Mouse (Mus musculus) megakaryocyte progenitor cell, adult 5-6 weeks (primary cell): ENCODE measurements around the gene Enox1. TPM values are rescaled to one million over a fixed set of nuclear protein-coding genes. Genes with fewer than 3 reads are reported as not detected.

ENCODE experiments used
- ATAC-seq: replicated peaks from 2 replicates; pipeline ENCODE4 v1.8.0; 2016; ENCODE audit warnings: mild to moderate bottlenecking, moderate TSS enrichment, inconsistent platforms; ENCODE audit not compliant: poor library complexity
- total RNA-seq, 2 experiments: library from RNA; stranded (forward) in 1 of 2; stranded (reverse) in 1 of 2; fragments of 157-497, 149-512 nt in 1 of 2; fragments of 200-1000 nt in 1 of 2; gene quantifications; 2 replicates each; pipeline versions ENCODE4 v1.2.3 to v1.2.4; 2015 to 2017

Gene Enox1
- total RNA-seq, 2 experiments from 2014 or later = not detected

DNA sequence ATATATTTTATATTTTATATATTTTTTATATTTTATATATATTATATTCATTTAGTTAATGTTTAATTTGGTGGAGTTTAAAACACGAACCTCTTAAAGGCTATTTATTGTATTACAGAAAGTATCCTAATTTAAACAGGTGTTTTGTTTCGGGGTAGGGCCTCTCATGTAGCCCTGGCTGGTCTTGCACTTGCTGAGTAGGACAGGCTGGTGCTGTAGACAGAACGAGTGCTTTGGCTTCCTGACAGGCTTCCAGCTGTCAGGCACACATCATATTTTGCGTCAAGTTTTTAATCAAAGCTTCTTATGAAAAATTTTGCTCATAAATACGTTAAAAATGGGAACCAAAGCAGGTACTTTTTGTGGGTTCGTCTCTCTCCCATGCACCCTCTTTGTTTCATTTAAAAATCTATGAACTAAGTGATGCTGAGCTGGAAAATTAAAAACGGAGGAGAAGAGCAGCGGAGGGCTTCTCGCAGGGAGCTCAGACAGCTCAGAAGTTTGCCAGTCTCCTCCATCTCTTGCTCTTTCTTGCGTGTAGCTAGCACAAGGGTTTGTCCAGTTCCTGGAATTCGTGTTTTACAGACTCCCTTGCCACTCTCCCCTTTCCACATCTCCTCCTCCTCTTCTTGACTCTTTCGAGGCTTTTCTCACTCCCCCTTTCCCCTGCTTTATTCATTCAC lies 115.8 kb downstream of the Enox1 start:
- no peak for ATAC-seq

DNA sequence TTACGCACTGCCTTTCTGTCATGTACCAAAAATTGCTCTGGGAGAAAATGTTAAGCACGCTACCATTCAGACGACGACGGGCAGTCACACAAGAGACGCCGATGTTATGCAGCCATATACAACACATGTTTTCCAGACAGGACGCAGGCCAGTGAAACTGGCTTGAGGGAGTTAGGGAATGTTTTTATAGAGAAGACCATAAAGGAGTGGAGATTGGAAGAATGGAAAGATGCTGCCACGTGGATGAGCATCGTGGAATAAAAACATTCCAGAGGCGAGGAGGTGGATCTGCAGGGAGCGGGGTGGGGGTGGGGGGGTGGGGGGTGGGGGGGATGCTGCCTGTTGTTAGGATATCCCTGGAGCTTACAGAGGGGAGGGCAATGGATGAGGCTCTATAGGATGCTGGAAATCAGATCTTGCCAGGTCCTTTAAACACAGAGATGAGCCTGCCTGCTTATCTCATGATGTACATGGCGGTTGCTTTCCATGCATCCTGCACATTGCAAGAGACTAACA lies 116.4 kb downstream of the Enox1 start:
- no peak for ATAC-seq

DNA sequence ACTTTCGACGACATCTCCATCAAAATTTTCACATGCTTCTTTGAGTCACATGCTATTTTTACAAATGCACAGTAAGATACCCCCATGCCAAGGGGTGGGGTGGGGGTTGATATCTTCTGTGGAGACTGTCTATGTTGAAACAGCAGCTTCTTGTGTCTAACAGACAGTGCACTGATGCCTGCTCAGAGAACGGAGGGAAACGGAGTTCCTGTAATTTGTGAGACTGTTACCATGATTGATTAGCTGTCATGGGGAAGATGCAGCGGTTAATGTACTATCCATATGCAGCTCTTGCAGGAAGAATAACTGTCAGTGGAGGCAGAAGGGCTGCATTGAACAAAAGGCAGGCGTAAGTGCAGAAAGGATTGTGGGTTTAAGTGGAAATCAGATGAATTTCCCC lies 117.2 kb downstream of the Enox1 start:
- ATAC-seq = no peak

DNA sequence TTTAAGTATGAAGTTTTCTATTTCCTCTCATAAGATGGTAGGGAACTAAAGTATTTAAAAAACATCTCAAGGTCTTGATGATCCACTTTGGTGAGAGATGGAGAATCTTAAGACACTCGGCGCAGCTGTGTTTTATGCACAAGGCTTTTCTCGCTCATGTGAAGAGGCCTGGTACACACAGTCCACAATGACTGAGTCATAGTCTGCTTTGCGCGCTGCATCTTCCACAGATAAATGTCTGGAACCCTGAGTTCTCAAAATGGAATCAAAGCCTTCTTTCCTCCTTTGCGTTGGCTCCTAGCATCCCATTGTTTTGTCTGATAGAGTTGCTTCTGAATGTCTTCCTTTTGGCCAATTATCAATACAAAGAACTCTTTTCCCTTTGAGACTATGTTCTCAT lies 119.0 kb downstream of the Enox1 start:
- ATAC-seq = no peak

DNA sequence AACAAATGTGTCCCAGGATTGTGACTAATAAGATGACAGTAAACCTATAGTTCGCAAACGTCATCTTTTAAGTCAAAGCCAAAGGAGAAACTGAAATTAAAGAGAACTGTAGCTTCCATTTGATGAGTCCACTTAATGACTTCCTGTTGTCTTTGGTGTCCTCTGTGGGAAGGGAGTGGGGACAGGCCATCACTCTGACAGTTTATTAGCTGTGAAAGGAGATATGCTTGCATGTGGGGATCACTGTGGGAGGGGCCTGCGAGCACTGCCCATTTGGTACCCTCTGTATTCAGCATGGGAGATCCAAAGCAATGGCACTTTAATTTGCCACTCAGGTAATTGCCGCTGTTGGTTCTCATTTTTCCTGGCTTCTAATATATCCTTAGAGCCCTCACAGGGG lies 122.6 kb downstream of the Enox1 start:
- ATAC-seq = no peak

DNA sequence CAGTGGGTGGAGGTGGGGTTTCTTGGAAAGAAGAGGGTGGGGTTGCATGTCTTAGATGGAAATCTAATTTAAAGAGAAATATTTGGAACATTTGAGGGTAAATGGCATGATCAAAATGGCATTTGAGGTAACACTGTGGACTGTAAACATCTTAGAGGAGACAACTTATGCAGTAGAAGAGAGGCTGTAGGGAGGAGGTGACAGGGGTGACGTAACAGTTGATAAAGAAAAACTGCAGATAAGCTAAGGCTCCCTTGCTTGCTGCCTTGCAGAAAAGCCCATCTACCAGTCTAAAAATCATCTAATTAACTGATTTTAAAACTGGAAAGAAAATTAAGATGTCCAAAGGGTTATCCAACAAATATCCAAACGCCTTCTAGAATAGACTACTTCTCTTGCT lies 123.9 kb downstream of the Enox1 start:
- ATAC-seq = no peak

DNA sequence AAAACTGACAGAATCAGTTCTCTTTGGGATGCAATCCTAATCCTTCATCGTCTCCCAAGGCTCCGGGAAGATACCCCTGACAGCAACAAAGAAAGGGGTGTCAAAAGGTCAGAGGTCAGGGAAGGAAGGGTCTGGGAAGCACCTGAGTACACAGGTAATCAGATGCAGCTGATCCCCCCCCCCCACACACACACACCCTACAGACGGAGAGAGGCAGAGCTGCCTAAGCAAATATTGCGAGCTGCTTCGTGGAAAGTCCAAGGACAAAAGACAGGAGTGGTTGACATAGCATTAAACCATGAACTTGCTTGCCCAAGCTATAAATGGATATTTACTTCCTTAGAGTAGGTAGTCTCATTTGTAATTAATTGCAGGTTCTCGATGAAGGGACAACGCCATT lies 124.3 kb downstream of the Enox1 start:
- ATAC-seq = no peak

DNA sequence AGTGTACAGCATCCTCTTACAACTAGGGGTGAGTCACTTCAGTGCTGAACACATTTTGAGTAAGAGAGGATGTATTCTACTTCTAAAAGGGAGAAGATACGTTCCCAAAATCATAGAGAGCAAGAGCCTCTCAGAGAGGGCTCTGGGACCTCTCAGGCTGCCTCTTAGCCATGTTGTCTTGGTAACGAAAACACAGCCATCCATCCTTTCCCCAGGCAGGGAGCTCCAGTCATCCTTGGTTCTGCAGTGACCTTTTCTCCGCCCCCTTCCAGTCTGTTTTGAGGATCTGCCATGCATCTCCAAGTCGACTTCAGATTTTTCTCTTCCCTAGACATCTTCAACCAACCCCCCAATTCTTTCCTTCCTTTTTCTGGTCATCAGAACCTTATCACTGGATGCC lies 127.4 kb downstream of the Enox1 start:
- no peak for ATAC-seq

DNA sequence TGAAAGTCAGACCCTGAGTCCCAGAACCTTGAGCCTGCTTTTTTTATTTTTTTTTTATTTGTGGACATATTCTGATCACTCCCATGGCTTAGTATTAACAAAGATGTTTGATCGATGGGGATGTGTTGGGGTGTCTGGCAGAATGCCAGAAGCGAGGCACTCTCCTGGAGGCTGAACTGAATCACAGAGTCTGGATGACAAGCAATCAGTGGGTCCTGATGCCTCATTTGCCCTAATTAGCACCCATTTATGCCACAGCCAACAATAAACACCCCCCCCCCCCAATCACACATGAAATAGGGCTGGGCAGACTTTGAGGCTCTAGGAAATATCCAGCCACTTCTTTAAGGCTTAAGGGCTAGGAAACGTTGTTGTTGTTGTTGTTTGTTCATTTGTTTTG lies 128.9 kb downstream of the Enox1 start:
- no peak for ATAC-seq

DNA sequence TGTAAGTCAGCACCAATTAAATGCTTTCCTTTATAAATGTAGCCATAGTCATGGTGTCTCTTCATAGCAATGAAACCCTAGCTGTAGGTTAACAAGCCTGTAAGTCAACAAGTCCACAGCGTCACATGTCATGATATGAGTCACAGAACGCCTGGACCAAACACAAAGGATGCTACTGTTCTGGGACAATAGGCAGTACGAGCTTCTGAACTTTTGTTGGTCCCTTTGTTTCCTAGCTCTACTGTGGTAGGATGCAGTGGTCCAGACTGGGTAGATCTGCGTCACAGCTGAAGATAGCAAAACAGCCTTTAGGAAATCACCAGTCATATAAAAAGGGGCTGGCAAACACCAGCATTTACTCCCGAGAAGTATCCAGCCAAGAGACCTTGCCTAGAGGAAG lies 135.2 kb downstream of the Enox1 start:
- no peak for ATAC-seq

DNA sequence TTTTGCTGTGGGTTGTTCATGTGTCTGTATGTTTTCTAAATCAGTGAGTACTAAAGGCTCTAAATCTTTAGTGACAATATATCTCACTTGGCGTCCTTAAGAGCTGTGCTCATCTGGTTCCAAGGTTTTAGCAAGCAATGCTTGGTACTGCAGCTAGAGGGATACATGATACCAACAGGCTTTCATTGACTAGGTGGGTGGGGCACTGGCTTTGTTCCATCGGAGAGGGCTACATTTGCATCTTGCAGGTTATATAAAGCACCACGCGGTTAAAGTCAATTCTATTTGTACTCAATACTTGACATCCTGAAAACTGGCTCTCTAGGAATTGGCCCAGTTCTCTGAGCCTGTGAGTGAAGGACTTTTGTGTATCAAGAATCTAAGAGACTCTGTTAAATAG lies 140.5 kb downstream of the Enox1 start:
- ATAC-seq = no peak

DNA sequence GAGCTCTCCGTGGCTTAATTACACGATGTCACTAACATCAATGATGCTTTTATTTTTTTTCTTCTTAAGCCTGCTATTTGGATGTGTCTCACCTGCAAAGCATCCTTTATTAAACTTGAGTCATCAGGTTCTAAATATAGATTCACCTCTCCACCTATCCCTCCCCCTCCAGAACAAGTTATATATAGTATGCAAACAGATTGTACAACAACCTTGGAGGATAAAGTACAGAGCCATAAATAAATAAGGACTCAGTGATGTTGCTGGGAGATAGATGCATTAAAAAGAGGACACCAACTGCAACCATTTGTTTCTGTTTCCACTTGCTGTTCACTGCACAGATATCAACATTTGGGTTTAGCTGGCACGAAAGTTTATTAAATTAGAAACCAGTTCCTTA lies 141.8 kb downstream of the Enox1 start:
- no peak for ATAC-seq

DNA sequence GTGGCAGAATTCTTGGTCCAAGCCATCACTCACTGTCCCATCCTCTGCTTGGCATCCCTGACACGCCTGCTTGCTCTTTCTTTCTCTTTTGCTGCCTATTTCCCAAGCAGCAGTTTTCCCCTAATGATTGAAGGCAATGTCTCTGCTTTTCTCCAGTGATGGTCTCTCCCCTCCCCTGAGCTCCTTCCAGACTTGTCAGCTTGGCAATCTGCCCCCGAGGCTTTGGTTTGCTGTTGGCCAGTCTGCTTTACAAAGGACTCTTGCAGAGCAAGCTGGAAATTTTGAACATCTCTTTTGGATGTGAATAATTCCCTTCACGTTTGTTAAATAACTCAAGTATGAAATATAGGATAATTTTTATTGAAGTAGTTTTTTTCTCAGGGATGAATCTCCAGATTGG lies 153.0 kb downstream of the Enox1 start:
- no peak for ATAC-seq

DNA sequence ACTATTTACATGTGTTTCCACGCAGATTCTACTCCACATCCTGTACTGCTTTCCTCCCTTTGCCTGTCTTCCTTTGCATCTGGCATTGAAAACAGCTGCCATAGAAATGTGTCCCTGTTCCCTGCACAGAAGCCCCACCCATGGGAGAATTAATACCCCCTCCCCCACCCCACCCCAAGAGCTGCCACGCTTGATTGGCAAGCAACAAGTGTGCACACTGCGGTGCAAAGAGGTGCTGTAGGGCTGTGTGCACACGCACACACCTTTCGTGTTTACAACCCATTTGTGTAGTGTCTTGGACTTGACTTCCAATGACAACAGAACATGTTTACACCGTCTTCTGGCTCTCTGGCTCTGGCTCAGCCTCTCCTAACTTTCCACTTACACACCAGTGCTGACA lies 154.9 kb downstream of the Enox1 start:
- no peak for ATAC-seq

DNA sequence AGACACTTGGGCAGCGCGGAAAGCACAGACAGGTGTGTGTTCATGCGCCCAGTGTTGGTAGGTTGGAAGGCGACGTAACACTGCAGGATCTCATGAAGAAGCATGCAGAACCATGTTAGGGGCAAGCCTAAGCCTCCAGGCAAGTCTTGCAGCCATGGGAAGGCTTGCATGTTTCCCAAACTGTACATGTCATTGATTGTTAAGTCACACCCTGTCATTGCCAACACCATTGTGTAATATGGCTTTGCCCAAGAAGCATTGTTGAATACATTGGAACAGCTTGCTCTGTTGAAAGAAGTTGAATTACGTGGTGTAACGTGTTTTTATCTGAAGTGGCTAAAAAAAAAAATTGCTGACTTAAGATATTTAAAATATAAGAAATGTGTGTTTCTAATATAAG lies 162.8 kb downstream of the Enox1 start:
- ATAC-seq = no peak

DNA sequence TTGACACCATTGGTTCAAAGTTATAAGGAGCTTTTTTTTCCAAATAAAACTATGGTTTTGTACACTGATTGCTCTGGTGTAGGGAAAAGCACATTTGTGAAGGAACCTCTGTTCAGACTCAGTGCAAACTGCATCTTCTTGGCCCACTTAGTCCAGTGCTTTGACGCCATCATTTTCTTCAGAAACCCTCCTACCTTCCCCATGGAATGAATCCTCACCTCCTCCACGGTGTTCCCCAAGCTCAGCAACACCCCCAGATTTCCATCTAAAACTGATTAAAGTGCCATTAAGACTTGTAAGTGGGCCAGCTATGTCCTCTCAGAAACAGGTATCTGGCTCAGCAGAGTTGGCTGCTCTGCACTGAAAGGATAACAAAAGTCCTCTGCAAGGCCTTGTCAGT lies 167.8 kb downstream of the Enox1 start:
- no peak for ATAC-seq

DNA sequence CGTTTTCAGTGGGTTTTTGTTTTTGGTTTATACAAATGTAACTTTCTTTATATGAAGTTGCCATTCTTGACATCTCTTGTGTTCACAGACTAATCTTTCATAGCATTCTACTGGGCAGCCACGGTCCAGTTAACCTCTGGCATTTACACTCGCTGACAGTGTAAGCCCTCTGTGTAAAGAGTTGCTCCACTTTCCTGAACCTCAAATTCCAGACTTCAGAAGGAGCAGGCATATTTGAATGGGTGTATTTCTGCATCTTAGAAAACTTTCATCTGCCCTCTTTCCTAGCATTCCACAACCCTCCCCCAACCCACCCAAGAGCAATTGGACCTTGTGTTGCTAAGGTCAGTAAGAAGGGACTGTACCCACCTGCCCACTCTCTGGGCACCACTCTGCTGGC lies 171.1 kb downstream of the Enox1 start:
- no peak for ATAC-seq

DNA sequence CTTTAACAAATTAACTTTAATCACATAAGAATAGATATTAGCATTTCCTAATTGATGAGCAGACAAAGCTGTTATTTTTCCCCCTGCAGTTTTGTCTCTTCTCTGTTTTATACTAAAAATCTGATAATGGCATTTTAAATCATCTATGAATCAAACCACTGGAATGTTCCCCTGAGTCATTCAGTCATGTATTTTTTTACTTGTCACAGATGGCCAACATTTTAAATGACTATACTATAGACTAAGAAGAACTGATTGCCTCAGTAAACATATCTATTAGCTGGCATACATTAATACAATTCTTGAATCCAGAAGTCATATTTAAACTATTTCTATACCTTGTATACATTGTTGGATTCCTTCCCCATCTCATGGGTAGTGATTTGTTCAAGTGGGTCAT lies 173.2 kb downstream of the Enox1 start:
- no peak for ATAC-seq

DNA sequence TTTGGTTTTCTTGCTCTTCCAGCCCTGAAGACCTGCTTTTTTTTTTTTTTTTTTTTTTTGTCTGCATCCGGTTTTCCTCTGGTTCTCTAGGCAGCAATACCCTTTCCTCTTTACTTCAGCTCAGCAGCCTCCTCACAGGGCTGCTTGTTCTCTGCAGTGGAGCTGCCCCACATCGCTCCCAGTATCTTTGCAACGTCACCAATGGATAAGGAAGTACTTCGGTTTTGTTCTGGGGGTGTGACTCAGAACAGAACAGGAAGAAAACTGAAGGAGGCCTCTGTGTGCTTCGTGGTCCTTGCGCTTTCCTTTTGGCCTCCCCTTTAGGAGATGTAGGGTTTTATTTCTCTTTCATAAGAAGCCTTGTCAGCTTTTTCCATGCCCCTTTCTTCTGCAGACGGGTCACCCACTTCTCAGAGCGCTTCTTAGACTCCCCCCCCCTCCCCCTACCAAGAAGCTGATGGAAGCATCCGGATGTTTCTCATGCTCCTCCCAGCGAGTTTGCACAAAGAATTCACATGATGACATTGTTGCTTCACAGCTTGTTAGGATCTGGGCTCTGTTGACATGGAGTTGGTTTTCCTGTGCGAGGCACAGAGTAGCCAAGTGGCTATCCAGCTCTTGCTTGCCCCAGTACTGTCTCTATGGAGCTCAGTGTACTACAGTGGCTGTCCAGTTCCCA lies 187.2 kb downstream of the Enox1 start:
- peak; percentile 85 for ATAC-seq

DNA sequence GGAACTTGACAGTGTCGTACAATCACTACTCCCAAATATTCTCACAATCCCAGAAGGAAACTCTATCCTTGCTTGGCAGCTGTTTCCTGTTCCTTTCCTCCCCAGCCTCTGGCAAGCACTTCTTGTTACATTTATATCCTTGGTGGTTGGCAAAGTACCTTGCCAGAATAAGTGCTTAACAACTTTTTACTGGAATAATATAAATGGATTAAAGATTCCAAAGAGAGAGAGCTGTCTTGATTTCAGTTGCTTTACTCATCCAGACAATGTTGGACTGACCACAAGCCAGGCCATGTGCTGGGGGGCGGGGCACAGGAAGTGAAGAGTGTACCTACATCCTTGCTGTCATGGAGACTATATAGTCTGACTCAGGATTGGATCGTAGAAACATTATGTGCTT lies 189.7 kb downstream of the Enox1 start:
- no peak for ATAC-seq

DNA sequence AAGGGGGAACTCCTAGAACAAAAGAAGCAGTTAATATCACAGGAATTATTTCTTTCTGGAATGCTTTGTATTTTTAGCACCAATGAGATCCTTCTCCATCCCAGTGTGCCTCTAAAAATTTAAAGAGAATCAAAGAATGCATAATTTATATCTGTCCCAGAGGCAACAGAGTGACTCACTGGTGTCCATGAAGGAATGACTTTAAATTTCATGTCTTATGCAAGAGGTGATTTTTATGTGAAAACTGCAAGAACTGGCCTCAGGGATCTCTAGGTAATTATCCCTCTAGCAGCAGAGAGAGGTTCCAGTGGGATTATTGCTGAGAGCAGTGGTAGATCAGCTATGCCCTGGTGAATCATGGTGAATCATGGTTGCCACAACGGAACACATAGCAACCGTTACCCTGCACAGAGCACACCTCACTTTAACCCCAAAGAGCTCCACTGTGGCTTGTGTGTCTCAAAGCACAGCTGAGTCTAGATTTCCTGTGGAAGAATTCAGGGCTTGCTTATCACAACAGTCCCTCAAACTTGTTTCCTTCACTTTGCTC lies 195.3 kb downstream of the Enox1 start:
- no peak for ATAC-seq

DNA sequence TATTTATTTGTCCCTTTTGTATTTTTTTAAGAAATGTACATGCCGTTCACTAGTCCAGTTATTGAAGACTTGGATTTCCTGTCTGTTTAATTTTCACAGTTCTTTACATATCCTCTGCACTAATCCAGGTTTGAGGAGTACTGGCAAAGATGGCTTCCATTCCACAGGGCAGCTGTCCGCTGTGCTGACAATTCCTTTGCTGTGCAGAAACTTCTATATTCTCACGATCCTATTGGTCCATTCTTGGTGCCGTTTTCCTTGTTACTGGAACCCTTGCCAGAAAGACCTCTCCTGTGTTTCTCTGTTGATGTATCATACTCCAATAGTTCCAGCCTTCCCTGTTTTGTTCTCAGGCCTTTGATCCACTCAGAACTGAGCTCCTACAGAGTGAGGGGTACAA lies 206.1 kb downstream of the Enox1 start:
- ATAC-seq = no peak

DNA sequence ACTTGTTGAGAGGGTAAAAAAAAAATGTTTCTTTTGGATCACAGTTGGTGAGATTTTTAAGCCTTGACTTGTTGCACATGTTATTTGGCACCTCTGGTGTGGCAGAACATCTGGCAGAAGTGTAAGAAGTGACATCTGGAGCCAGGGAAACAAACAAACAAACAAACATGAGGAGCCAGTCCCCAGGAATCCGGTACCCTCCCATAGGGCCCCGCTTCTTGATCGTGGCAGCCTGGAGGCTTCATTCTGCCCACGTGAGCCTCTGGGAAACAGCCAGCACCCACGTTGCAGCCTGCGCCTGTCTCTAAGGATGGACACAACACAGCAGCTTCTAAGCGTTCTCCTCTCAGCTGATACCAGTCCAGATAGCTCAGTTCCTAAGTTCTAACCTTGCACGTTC lies 211.8 kb downstream of the Enox1 start:
- no peak for ATAC-seq
